Mouse (Mus musculus) liver (tissue): ENCODE results near the gene Ace.
A peak's percentile ranks its signal among the peaks of the same experiment; 100 is the strongest.
"Not testable (repeated sequence)": the region's sequence is repeated elsewhere in the genome, so short reads cannot be mapped to it uniquely, and the experiment has no call there.

Experiments
- DNase-seq: peaks from one replicate; pipeline ENCODE4 v3.0.0-alpha.2; 2020; ENCODE audit warnings: mixed read lengths

The Ace gene

GRCm38 (mm10) chr11:106000062-106000461, 32.3 kb downstream of the Ace start:
- DNase-seq, result no peak

- no peak for DNase-seq
Measured at GRCm38 (mm10) chr11:106001718-106002117, 34.0 kb downstream of the Ace start.

- DNase-seq, result no peak
Measured at GRCm38 (mm10) chr11:106004576-106004975, 36.8 kb downstream of the Ace start.

- DNase-seq, result peak; percentile 41
Measured at GRCm38 (mm10) chr11:106005970-106006369, 38.2 kb downstream of the Ace start.

GRCm38 (mm10) chr11:106007821-106008220, 40.1 kb downstream of the Ace start, which contains the start of gene Kcnh6:
Kcnh6 (plus strand) TSS chr11:106008124.
- DNase-seq, result peak; percentile 75

- DNase-seq, result no peak
Measured at GRCm38 (mm10) chr11:106012711-106013110, 45.0 kb downstream of the Ace start.

GRCm38 (mm10) chr11:106013556-106014225, 45.9 kb downstream of the Ace start:
- no peak for DNase-seq

- no peak for DNase-seq
Measured at GRCm38 (mm10) chr11:106016440-106016839, 48.7 kb downstream of the Ace start.

- no peak for DNase-seq
Measured at GRCm38 (mm10) chr11:106020051-106020763, 52.5 kb downstream of the Ace start.

- no peak for DNase-seq
Measured at GRCm38 (mm10) chr11:106025774-106026173, 58.0 kb downstream of the Ace start.

GRCm38 (mm10) chr11:106026465-106027151, 58.9 kb downstream of the Ace start:
- DNase-seq, result peak; percentile 64

- DNase-seq, result no peak
Measured at GRCm38 (mm10) chr11:106027607-106028006, 59.9 kb downstream of the Ace start.

GRCm38 (mm10) chr11:106032074-106032473, 64.3 kb downstream of the Ace start:
- not testable (repeated sequence) for DNase-seq

- DNase-seq, result peak; percentile 44
Measured at GRCm38 (mm10) chr11:106033491-106033919, 65.8 kb downstream of the Ace start.

- no peak for DNase-seq
Measured at GRCm38 (mm10) chr11:106034986-106035385, 67.2 kb downstream of the Ace start.

- DNase-seq, result peak; percentile 97
Measured at GRCm38 (mm10) chr11:106036548-106037417, 69.0 kb downstream of the Ace start, which contains the start of gene Dcaf7. Dcaf7 (plus strand) TSS chr11:106036872.

- peak; percentile 39 for DNase-seq
Measured at GRCm38 (mm10) chr11:106037418-106037751, 69.6 kb downstream of the Ace start.
